Mouse (Mus musculus): ENCODE data around the gene Msh2.

The Msh2 gene

GRCm38 (mm10) chr17:87724727-87725126, 52.6 kb downstream of the Msh2 start:
- DNase-seq = no peak

GRCm38 (mm10) chr17:87726489-87727356, 54.6 kb downstream of the Msh2 start:
- DNase-seq = no peak

- no peak for DNase-seq
Measured at GRCm38 (mm10) chr17:87731962-87732361, 59.8 kb downstream of the Msh2 start.

- DNase-seq = no peak
Measured at GRCm38 (mm10) chr17:87734471-87734870, 62.3 kb downstream of the Msh2 start.

- no peak for DNase-seq
Measured at GRCm38 (mm10) chr17:87737144-87737543, 65.0 kb downstream of the Msh2 start.

- DNase-seq = no peak
Measured at GRCm38 (mm10) chr17:87739835-87740234, 67.7 kb downstream of the Msh2 start.

- DNase-seq = no peak
Measured at GRCm38 (mm10) chr17:87744985-87745925, 73.1 kb downstream of the Msh2 start.

GRCm38 (mm10) chr17:87745926-87746888, 74.1 kb downstream of the Msh2 start:
- no peak for DNase-seq

- no peak for DNase-seq
Measured at GRCm38 (mm10) chr17:87760315-87760714, 88.2 kb downstream of the Msh2 start.

- no peak for DNase-seq
Measured at GRCm38 (mm10) chr17:87763146-87763545, 91.0 kb downstream of the Msh2 start.

GRCm38 (mm10) chr17:87765031-87765430, 92.9 kb downstream of the Msh2 start:
- DNase-seq = no peak

GRCm38 (mm10) chr17:87766888-87767287, 94.8 kb downstream of the Msh2 start:
- DNase-seq = no peak

- DNase-seq = no peak
Measured at GRCm38 (mm10) chr17:87770766-87771165, 98.6 kb downstream of the Msh2 start.

- DNase-seq = no peak
Measured at GRCm38 (mm10) chr17:87773175-87773574, 101.0 kb downstream of the Msh2 start.

Data from kidney, adult 11 months (tissue).